ENCODE assay signal across 7 mouse cellular contexts in the genomic region with DNA sequence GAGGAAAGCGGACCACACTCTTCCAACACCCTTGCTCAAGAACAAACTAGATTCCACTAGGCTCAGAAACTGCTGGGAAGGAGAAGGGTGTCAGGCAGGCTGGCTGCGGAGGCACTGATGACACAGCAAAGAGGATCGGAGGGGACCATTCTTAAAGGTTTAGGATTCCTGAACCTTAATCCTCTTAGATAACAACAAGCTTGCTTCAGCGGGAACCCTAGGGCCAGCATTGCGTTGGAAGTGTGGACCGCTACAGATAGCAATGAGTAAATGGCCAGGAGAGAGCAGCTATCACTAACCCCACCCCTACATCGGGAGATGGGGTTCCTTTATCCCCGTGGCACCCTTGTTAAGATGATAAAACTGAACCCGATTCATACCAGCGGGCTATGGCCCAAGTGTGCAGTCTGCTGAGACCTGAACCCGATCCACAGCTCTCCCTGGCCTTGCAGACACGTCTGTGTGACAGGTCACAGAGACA. TPM values are rescaled to one million over a fixed set of nuclear protein-coding genes. Genes with fewer than 3 reads are reported as not detected.
DNase-seq lines count a peak whose midpoint lies in the region; ATAC-seq and TF ChIP-seq lines count a peak whose summit lies in the region.

No protein-coding gene starts in this region.

- WGBS in forebrain, embryonic 14.5 days = 8% methylated on average over 12 of the region's 12 CpGs
- 6% methylated on average over 12 of the region's 12 CpGs for WGBS in liver, embryonic 15.5 days (ENCODE audit: insufficient replicate concordance)
- 17% methylated on average over 12 of the region's 12 CpGs for WGBS in stomach, postnatal 0 days

- H3K27me3 ChIP-seq in testis, adult 2 months (ENCODE audit: control insufficient read depth, insufficient read depth, low read length) = no peaks in the 10 kb centered on the region
- no peaks in the 10 kb centered on the region for H3K27me3 ChIP-seq in forebrain, embryonic 14.5 days (replicated peaks; ENCODE audit: control insufficient read depth, insufficient read depth, low read length)
- H3K27me3 ChIP-seq in liver, embryonic 15.5 days = peaks cover 2% of the 10 kb centered on the region; the same call in 1 of the 2 replicates
- no peaks in the 10 kb centered on the region for H3K27me3 ChIP-seq in stomach, postnatal 0 days (ENCODE audit: control insufficient read depth, insufficient read depth, low read length)

- no peak overlapping the region for H3K27ac ChIP-seq in testis, adult 2 months (ENCODE audit: control insufficient read depth, insufficient read depth, low read depth, low read length)
- H3K27ac ChIP-seq in forebrain, embryonic 14.5 days (ENCODE audit: low read depth, low read length) = no peak overlapping the region
- H3K27ac ChIP-seq in liver, embryonic 15.5 days (replicated peaks) = peak overlapping the region; percentile 96
- H3K27ac ChIP-seq in stomach, postnatal 0 days (replicated peaks) = peak overlapping the region; percentile 75

- TF ChIP-seq EP300 in stomach, postnatal 0 days (optimal IDR thresholded peaks at IDR 0.05) = no peak

- ATAC-seq in forebrain, embryonic 14.5 days = peak; percentile 38
- ATAC-seq in liver, embryonic 15.5 days (ENCODE audit: insufficient read depth) = peak; percentile 96
- peak; percentile 4 for ATAC-seq in stomach, postnatal 0 days (ENCODE audit: low FRiP score, low TSS enrichment)

- H3K36me3 ChIP-seq in testis, adult 2 months (ENCODE audit: control insufficient read depth, insufficient read depth, low read length) = no peaks in the 10 kb centered on the region
- no peaks in the 10 kb centered on the region for H3K36me3 ChIP-seq in forebrain, embryonic 14.5 days (ENCODE audit: control insufficient read depth, insufficient read depth, low read length)
- no peaks in the 10 kb centered on the region for H3K36me3 ChIP-seq in liver, embryonic 15.5 days (replicated peaks)
- H3K36me3 ChIP-seq in stomach, postnatal 0 days (ENCODE audit: control insufficient read depth, insufficient read depth, low read length) = no peaks in the 10 kb centered on the region

- peak overlapping the region; percentile 55 for H3K9ac ChIP-seq in forebrain, embryonic 14.5 days (ENCODE audit: low read length)
- peak overlapping the region; percentile 63 for H3K9ac ChIP-seq in liver, embryonic 15.5 days
- peak overlapping the region; percentile 52 for H3K9ac ChIP-seq in stomach, postnatal 0 days (ENCODE audit: low read length)

- H3K9me3 ChIP-seq in forebrain, embryonic 14.5 days (replicated peaks; ENCODE audit: control insufficient read depth, low read length) = no peaks in the 10 kb centered on the region
- H3K9me3 ChIP-seq in liver, embryonic 15.5 days (replicated peaks) = no peaks in the 10 kb centered on the region
- H3K9me3 ChIP-seq in stomach, postnatal 0 days (ENCODE audit: control insufficient read depth, low read length) = no peaks in the 10 kb centered on the region

- no peak for TF ChIP-seq CTCF in testis, adult 2 months (IDR thresholded peaks at IDR 0.05; ENCODE audit: control insufficient read depth, insufficient read depth, insufficient replicate concordance, low read depth, low read length)
- no peak for TF ChIP-seq CTCF in stomach, postnatal 0 days (IDR thresholded peaks at IDR 0.05; ENCODE audit: low read depth)

- DNase-seq in testis, postnatal 14 days (ENCODE audit: low spot score) = no peak
- DNase-seq in forebrain, embryonic 14.5 days (ENCODE audit: low spot score) = no peak
- DNase-seq in stomach, postnatal 0 days (ENCODE audit: low spot score) = no peak
- no peak for DNase-seq in gastrocnemius, adult 18-20 months (ENCODE audit: low spot score)
- DNase-seq in urinary bladder, adult 2 months (ENCODE audit: low spot score) = no peak

- H3K4me1 ChIP-seq in testis, adult 2 months (ENCODE audit: control insufficient read depth, insufficient read depth, low read length) = peaks cover 11% of the 10 kb centered on the region; the same call in 1 of the 2 replicates
- no peaks in the 10 kb centered on the region for H3K4me1 ChIP-seq in forebrain, embryonic 14.5 days (ENCODE audit: control insufficient read depth, insufficient read depth, low read length)
- peaks cover 44% of the 10 kb centered on the region for H3K4me1 ChIP-seq in liver, embryonic 15.5 days (replicated peaks)
- H3K4me1 ChIP-seq in stomach, postnatal 0 days (replicated peaks; ENCODE audit: control insufficient read depth, insufficient read depth) = 0 out of 2 replicates have a peak, but pooled peaks cover 3% of the 10 kb centered on the region

- H3K4me2 ChIP-seq in forebrain, embryonic 14.5 days (ENCODE audit: low read length) = peak overlapping the region; percentile 60
- H3K4me2 ChIP-seq in liver, embryonic 15.5 days = peak overlapping the region; percentile 91
- peak overlapping the region; percentile 64 for H3K4me2 ChIP-seq in stomach, postnatal 0 days (replicated peaks; ENCODE audit: low read depth)

- H3K4me3 ChIP-seq in testis, adult 2 months (ENCODE audit: control insufficient read depth, low read depth, low read length) = peak overlapping the region; percentile 79
- peak overlapping the region; percentile 28 for H3K4me3 ChIP-seq in forebrain, embryonic 14.5 days (ENCODE audit: low read depth, low read length)
- peak overlapping the region; percentile 59 for H3K4me3 ChIP-seq in liver, embryonic 15.5 days (replicated peaks)
- peak overlapping the region; percentile 43 for H3K4me3 ChIP-seq in stomach, postnatal 0 days (ENCODE audit: low read depth, low read length)

- TF ChIP-seq POLR2A in testis, adult 2 months (IDR thresholded peaks at IDR 0.05; ENCODE audit: control insufficient read depth, low read depth, low read length) = no peak

RNA-seq across cellular contexts. Expression of gene Gucy2g, which starts 22.3 kb away (rescaled TPM):
- polyA plus RNA-seq in testis, adult 2 months (2012; rRNA removed) = 1.9 and 2.1 TPM in 2 replicates
- polyA plus RNA-seq in forebrain, embryonic 14.5 days (2014; fragmentation: Nextera tagmentation; extraction: Ambion mirVana) = 0.04 TPM in 1 of 2 replicates, not detected in the other
- polyA plus RNA-seq in liver, embryonic 15.5 days (2015; fragmentation: Nextera tagmentation; extraction: Ambion mirVana) = not detected in 2 replicates
- polyA plus RNA-seq in stomach, postnatal 0 days (2015; fragmentation: Nextera tagmentation; extraction: Ambion mirVana) = 0.08 TPM in 2 replicates
- total RNA-seq in gastrocnemius, adult 18-20 months (2021) = under 1 TPM; 0.16 to 0.21 TPM
- polyA plus RNA-seq in urinary bladder, adult 2 months (2012; rRNA removed) = 0.14 and 0.22 TPM in 2 replicates

RNA-seq across cellular contexts. Expression of gene Acsl5, which starts 33.0 kb away (rescaled TPM):
- 6.9 and 7.1 TPM in 2 replicates for polyA plus RNA-seq in testis, adult 2 months (2012; rRNA removed)
- polyA plus RNA-seq in forebrain, embryonic 14.5 days (2014; fragmentation: Nextera tagmentation; extraction: Ambion mirVana) = 7.7 and 9.6 TPM in 2 replicates
- 154 and 157 TPM in 2 replicates for polyA plus RNA-seq in liver, embryonic 15.5 days (2015; fragmentation: Nextera tagmentation; extraction: Ambion mirVana)
- 62.7 and 63.2 TPM in 2 replicates for polyA plus RNA-seq in stomach, postnatal 0 days (2015; fragmentation: Nextera tagmentation; extraction: Ambion mirVana)
- 1 to 10 TPM; 2.7 to 5.1 TPM for total RNA-seq in gastrocnemius, adult 18-20 months (2021)
- 47.9 and 50.6 TPM in 2 replicates for polyA plus RNA-seq in urinary bladder, adult 2 months (2012; rRNA removed)

RNA-seq across cellular contexts. Expression of gene Tectb, which starts 38.2 kb away (rescaled TPM):
- 0.14 and 0.30 TPM in 2 replicates for polyA plus RNA-seq in testis, adult 2 months (2012; rRNA removed)
- polyA plus RNA-seq in forebrain, embryonic 14.5 days (2014; fragmentation: Nextera tagmentation; extraction: Ambion mirVana) = 0.24 TPM in 1 of 2 replicates, not detected in the other
- 0.37 and 0.38 TPM in 2 replicates for polyA plus RNA-seq in liver, embryonic 15.5 days (2015; fragmentation: Nextera tagmentation; extraction: Ambion mirVana)
- polyA plus RNA-seq in stomach, postnatal 0 days (2015; fragmentation: Nextera tagmentation; extraction: Ambion mirVana) = 0.16 and 0.23 TPM in 2 replicates
- not detected for total RNA-seq in gastrocnemius, adult 18-20 months (2021)
- 0.29 and 0.50 TPM in 2 replicates for polyA plus RNA-seq in urinary bladder, adult 2 months (2012; rRNA removed)

Comparison
In these comparisons a context has a peak if more than half of its experiments do, and no peak if none do; other contexts are left out.
1. H3K27ac ChIP-seq: peak in liver, embryonic 15.5 days (single experiment) and stomach, postnatal 0 days (single experiment); none in testis, adult 2 months (single experiment) and forebrain, embryonic 14.5 days (single experiment).
2. H3K4me3 ChIP-seq: peak in every context shown above with its lines; median percentile 79 in testis, adult 2 months; 59 in liver, embryonic 15.5 days; 43 in stomach, postnatal 0 days; 28 in forebrain, embryonic 14.5 days.
3. ATAC-seq: peak in every context shown above with its lines; median percentile 96 in liver, embryonic 15.5 days; 38 in forebrain, embryonic 14.5 days; 4 in stomach, postnatal 0 days.
4. Peak in every context shown above with its lines, with median percentiles within 50 percentile points of each other: H3K4me2 ChIP-seq and H3K9ac ChIP-seq.